Mouse (Mus musculus) embryonic facial prominence, embryonic 14.5 days (tissue): ENCODE measurements around the gene Nwd1. TPM values are rescaled to one million over a fixed set of nuclear protein-coding genes. Genes with fewer than 3 reads are reported as not detected.

Experiments used
- ATAC-seq: fragments of 200-750 bp; cut with Nextera tagmentation; 2 replicates; pipeline ENCODE4 v1.8.0; 2017; ENCODE audit warnings: low read depth, moderate number of reproducible peaks, moderate TSS enrichment
- DNase-seq: peaks from one replicate; pipeline ENCODE4 v3.0.0-alpha.2; 2015; ENCODE audit warnings: low spot score
- H3K27ac ChIP-seq: fragments of 300-500 bp; sonication (generic); replicated peaks from 2 replicates; pipeline ENCODE4 v1.5.1; 2014; ENCODE audit warnings: low read depth, mild to moderate bottlenecking, low read length, moderate library complexity
- H3K27me3 ChIP-seq: fragments of 300-500 bp; sonication (generic); replicated peaks from 2 replicates; pipeline ENCODE4 v1.6.1; 2014; ENCODE audit warnings: low read length; ENCODE audit not compliant: control insufficient read depth, insufficient read depth
- H3K36me3 ChIP-seq: fragments of 300-500 bp; sonication (generic); 2 replicates; pipeline ENCODE4 v1.6.1; 2014; ENCODE audit warnings: low read length, mixed read lengths; ENCODE audit not compliant: control insufficient read depth, insufficient read depth
- H3K4me1 ChIP-seq: fragments of 300-500 bp; sonication (generic); 2 replicates; pipeline ENCODE4 v1.6.1; 2014; ENCODE audit warnings: antibody characterized with exemption, low read length; ENCODE audit not compliant: control insufficient read depth, insufficient read depth
- H3K4me2 ChIP-seq: fragments of 300-500 bp; sonication (generic); 2 replicates; pipeline ENCODE4 v1.6.1; 2014; ENCODE audit warnings: low read depth, mild to moderate bottlenecking, low read length, moderate library complexity, mixed read lengths
- H3K4me3 ChIP-seq: fragments of 300-500 bp; sonication (generic); 2 replicates; pipeline ENCODE4 v1.5.1; 2014; ENCODE audit warnings: low read depth, mild to moderate bottlenecking, low read length
- H3K9ac ChIP-seq: fragments of 300-500 bp; sonication (generic); 2 replicates; pipeline ENCODE4 v1.6.1; 2014; ENCODE audit warnings: low read depth, mild to moderate bottlenecking, low read length, moderate library complexity, mixed read lengths
- H3K9me3 ChIP-seq: fragments of 300-500 bp; sonication (generic); 2 replicates; pipeline ENCODE4 v1.6.1; 2016; ENCODE audit warnings: low read length; ENCODE audit not compliant: control insufficient read depth
- WGBS: fragments of 180-500 bp; shearing (Covaris S2); extraction: QIAGEN DNeasy Blood & Tissue Kit; methylation state at CpG from one replicate; pipeline ENCODE4 v1.1.7; 2014; 5-methylcytosine and 5-hydroxymethylcytosine counted together
- polyA plus RNA-seq: library from polyadenylated mRNA; unstranded; fragments of >200 nt; fragmentation: Nextera tagmentation; extraction: Ambion mirVana; gene quantifications from 2 replicates; pipeline ENCODE4 v1.2.1, GENCODE M21; 2014

Gene Nwd1
- polyA plus RNA-seq: 0.17 and 0.29 TPM in 2 replicates

- 45% methylated on average over 11 of the region's 11 CpGs for WGBS
- Histone ChIP-seq H3K4me2 (peak within 1 kb of the TSS; percentile 18; the same call in 1 of the 2 replicates), H3K27me3 (no peaks in the 10 kb centered on the region), H3K36me3 (no peaks in the 10 kb centered on the region), H3K4me1 (0 out of 2 replicates have a peak, but pooled peaks cover 9% of the 10 kb centered on the region), H3K27ac (peak within 1 kb of the TSS; percentile 63; the same call in 1 of the 2 replicates), H3K4me3 (no peak within 1 kb of the TSS), H3K9me3 (0 out of 2 replicates have a peak, but pooled peaks cover 4% of the 10 kb centered on the region), H3K9ac (no peak within 1 kb of the TSS)
- DNase-seq (peak; percentile 90), ATAC-seq (peak; percentile 85)
Measured at GRCm38 (mm10) chr8:72646060-72646767, at the start of gene Nwd1. TSS of gene Nwd1 (plus strand) at chr8:72646711.

GRCm38 (mm10) chr8:72642885-72643284, 3.6 kb upstream of the Nwd1 start:
- ATAC-seq: 0 out of 2 replicates have a peak, but pooled peaks have one; percentile 22
- DNase-seq: no peak
- no peak overlapping the region for H3K9ac ChIP-seq
- no peak overlapping the region for H3K4me2 ChIP-seq
- no peaks in the 10 kb centered on the region for H3K27me3 ChIP-seq
- no peak overlapping the region for H3K4me3 ChIP-seq
- 93% methylated on average over 1 of the region's 1 CpGs for WGBS
- 0 out of 2 replicates have a peak, but pooled peaks cover 9% of the 10 kb centered on the region for H3K4me1 ChIP-seq
- no peaks in the 10 kb centered on the region for H3K36me3 ChIP-seq
- no peak overlapping the region for H3K27ac ChIP-seq
- H3K9me3 ChIP-seq: 0 out of 2 replicates have a peak, but pooled peaks cover 4% of the 10 kb centered on the region

- DNase-seq (no peak), ATAC-seq (no peak)
- H3K4me3 ChIP-seq: no peak overlapping the region
- H3K27ac ChIP-seq: no peak overlapping the region
- no peak overlapping the region for H3K4me2 ChIP-seq
- 0 out of 2 replicates have a peak, but pooled peaks cover 9% of the 10 kb centered on the region for H3K4me1 ChIP-seq
- WGBS: 66% methylated on average over 4 of the region's 4 CpGs
- no peaks in the 10 kb centered on the region for H3K36me3 ChIP-seq
- no peak overlapping the region for H3K9ac ChIP-seq
- H3K27me3 ChIP-seq: no peaks in the 10 kb centered on the region
- H3K9me3 ChIP-seq: 0 out of 2 replicates have a peak, but pooled peaks cover 4% of the 10 kb centered on the region
Measured at GRCm38 (mm10) chr8:72644601-72645000, 1.9 kb upstream of the Nwd1 start.

GRCm38 (mm10) chr8:72646768-72647143, 245 bp downstream of the Nwd1 start:
- Histone ChIP-seq H3K9ac (no peak overlapping the region), H3K9me3 (0 out of 2 replicates have a peak, but pooled peaks cover 4% of the 10 kb centered on the region), H3K4me1 (0 out of 2 replicates have a peak, but pooled peaks cover 9% of the 10 kb centered on the region), H3K4me3 (no peak overlapping the region), H3K4me2 (peak overlapping the region; percentile 18; the same call in 1 of the 2 replicates), H3K36me3 (no peaks in the 10 kb centered on the region), H3K27ac (peak overlapping the region; percentile 63; the same call in 1 of the 2 replicates), H3K27me3 (no peaks in the 10 kb centered on the region)
- ATAC-seq: no peak
- DNase-seq: no peak
- 68% methylated on average over 5 of the region's 5 CpGs for WGBS

- no peak overlapping the region for H3K4me3 ChIP-seq
- 93% methylated on average over 2 of the region's 2 CpGs for WGBS
- no peak for ATAC-seq
- no peak overlapping the region for H3K4me2 ChIP-seq
- H3K27me3 ChIP-seq: no peaks in the 10 kb centered on the region
- no peak overlapping the region for H3K27ac ChIP-seq
- H3K9ac ChIP-seq: no peak overlapping the region
- H3K9me3 ChIP-seq: no peaks in the 10 kb centered on the region
- DNase-seq: no peak
- peaks cover 9% of the 10 kb centered on the region; the same call in 1 of the 2 replicates for H3K4me1 ChIP-seq
- H3K36me3 ChIP-seq: no peaks in the 10 kb centered on the region
Measured at GRCm38 (mm10) chr8:72650697-72651096, 4.2 kb downstream of the Nwd1 start.

GRCm38 (mm10) chr8:72654565-72655521, 8.3 kb downstream of the Nwd1 start:
- DNase-seq (peak; percentile 75), ATAC-seq (peak; percentile 87)
- Histone ChIP-seq H3K4me3 (no peak overlapping the region), H3K4me2 (peak overlapping the region; percentile 11; the same call in 1 of the 2 replicates), H3K27ac (peak overlapping the region; percentile 16; the same call in 1 of the 2 replicates), H3K9ac (0 out of 2 replicates have a peak overlapping the region, but pooled peaks have one; percentile 16), H3K4me1 (no peaks in the 10 kb centered on the region; the same call in 1 of the 2 replicates), H3K9me3 (no peaks in the 10 kb centered on the region), H3K36me3 (no peaks in the 10 kb centered on the region), H3K27me3 (no peaks in the 10 kb centered on the region)
- WGBS: 20% methylated on average over 13 of the region's 13 CpGs

GRCm38 (mm10) chr8:72655522-72655912, 9.0 kb downstream of the Nwd1 start:
- H3K27me3 ChIP-seq: no peaks in the 10 kb centered on the region
- no peak overlapping the region for H3K9ac ChIP-seq
- no peak overlapping the region for H3K4me3 ChIP-seq
- no peak; the same call in 1 of the 2 replicates for ATAC-seq
- no peaks in the 10 kb centered on the region for H3K9me3 ChIP-seq
- H3K27ac ChIP-seq: peak overlapping the region; percentile 16; the same call in 1 of the 2 replicates
- no peaks in the 10 kb centered on the region; the same call in 1 of the 2 replicates for H3K4me1 ChIP-seq
- no peak overlapping the region for H3K4me2 ChIP-seq
- no peaks in the 10 kb centered on the region for H3K36me3 ChIP-seq
- 67% methylated on average over 3 of the region's 3 CpGs for WGBS
- DNase-seq: no peak

- Histone ChIP-seq H3K4me3 (no peak overlapping the region), H3K4me1 (no peaks in the 10 kb centered on the region), H3K4me2 (no peak overlapping the region), H3K36me3 (no peaks in the 10 kb centered on the region), H3K9me3 (no peaks in the 10 kb centered on the region), H3K9ac (no peak overlapping the region), H3K27me3 (no peaks in the 10 kb centered on the region), H3K27ac (no peak overlapping the region)
- 87% methylated on average over 2 of the region's 2 CpGs for WGBS
- no peak for ATAC-seq
- DNase-seq: no peak
Measured at GRCm38 (mm10) chr8:72659967-72660366, 13.5 kb downstream of the Nwd1 start.
